Mouse (Mus musculus) MEL (cell line): ENCODE measurements around the gene Has1. TPM values are rescaled to one million over a fixed set of nuclear protein-coding genes. Genes with fewer than 3 reads are reported as not detected.

Experiments used
- DNase-seq: peaks from one replicate; pipeline ENCODE4 v3.0.0; 2011; ENCODE audit warnings: low read depth, low spot score
- H3K27ac ChIP-seq: 2 replicates; pipeline ENCODE4 v1.5.1; 2012; ENCODE audit warnings: low read depth, mild to moderate bottlenecking, control low read depth, low read length, moderate library complexity; ENCODE audit not compliant: control insufficient read depth
- H3K27me3 ChIP-seq, 2 experiments: fragments of 150-350 bp in 1 of 2; sonication (generic) in 1 of 2; 2 replicates each; pipeline ENCODE4 v1.6.1; 2012; ENCODE audit warnings: low read length in 2 of 2, mild to moderate bottlenecking in 2 of 2, improper control_type of control experiment in 1 of 2, moderate library complexity in 1 of 2; ENCODE audit not compliant: insufficient read depth in 2 of 2, control insufficient read depth in 1 of 2
- H3K36me3 ChIP-seq, 2 experiments: 2 replicates each; pipeline ENCODE4 v1.6.1; 2012 to 2014; ENCODE audit warnings: low read length in 2 of 2, improper control_type of control experiment in 1 of 2, inconsistent platforms in 1 of 2, mild to moderate bottlenecking in 1 of 2; ENCODE audit not compliant: insufficient read depth in 2 of 2, control insufficient read depth in 1 of 2
- H3K4me1 ChIP-seq, 2 experiments: fragments of 150-350 bp in 1 of 2; sonication (generic) in 1 of 2; 2 replicates each; pipeline ENCODE4 v1.6.1; 2012; ENCODE audit warnings: low read length in 2 of 2, improper control_type of control experiment in 1 of 2, mild to moderate bottlenecking in 1 of 2; ENCODE audit not compliant: insufficient read depth in 2 of 2, control insufficient read depth in 1 of 2
- H3K4me3 ChIP-seq, 2 experiments: fragments of 150-350 bp in 1 of 2; sonication (generic) in 1 of 2; 2 replicates each; pipeline ENCODE4 v1.5.1; 2012; ENCODE audit warnings: low read depth in 2 of 2, low read length in 2 of 2, mild to moderate bottlenecking in 2 of 2, moderate library complexity in 2 of 2, control low read depth in 1 of 2, improper control_type of control experiment in 1 of 2; ENCODE audit not compliant: control insufficient read depth in 1 of 2, insufficient read depth in 1 of 2
- H3K79me2 ChIP-seq: 2 replicates; pipeline ENCODE4 v1.6.1; 2012; ENCODE audit warnings: mild to moderate bottlenecking, low read length, moderate library complexity; ENCODE audit not compliant: control insufficient read depth, poor library complexity, insufficient read depth
- H3K9ac ChIP-seq: 2 replicates; pipeline ENCODE4 v1.6.1; 2012; ENCODE audit warnings: low read depth, mild to moderate bottlenecking, control low read depth, low read length, moderate library complexity; ENCODE audit not compliant: control insufficient read depth, poor library complexity, severe bottlenecking
- H3K9me3 ChIP-seq: fragments of 150-350 bp; sonication (generic); replicated peaks from 2 replicates; pipeline ENCODE4 v1.6.1; 2012; ENCODE audit warnings: mild to moderate bottlenecking, low read length, improper control_type of control experiment, moderate library complexity; ENCODE audit not compliant: insufficient read depth
- CHD1 ChIP-seq: IDR thresholded peaks from 2 replicates; pipeline ENCODE4 v1.6.1; 2012; ENCODE audit warnings: low read depth, mild to moderate bottlenecking, inconsistent platforms, low read length, improper control_type of control experiment
- CHD2 ChIP-seq: IDR thresholded peaks from 2 replicates; pipeline ENCODE4 v1.6.1; 2011; ENCODE audit warnings: low read length, improper control_type of control experiment
- E2F4 ChIP-seq: IDR thresholded peaks from 2 replicates; pipeline ENCODE4 v1.6.1; 2011; ENCODE audit warnings: low read depth, low read length, improper control_type of control experiment, borderline replicate concordance
- ELF1 ChIP-seq: IDR thresholded peaks from 2 replicates; pipeline ENCODE4 v1.6.1; 2014; ENCODE audit warnings: low read depth, mild to moderate bottlenecking, inconsistent platforms, low read length, improper control_type of control experiment, moderate library complexity
- EP300 ChIP-seq, 2 experiments: IDR thresholded peaks; 2 replicates each; pipeline ENCODE4 v1.6.1; 2011; ENCODE audit warnings: improper control_type of control experiment in 2 of 2, low read length in 2 of 2, low read depth in 1 of 2, mild to moderate bottlenecking in 1 of 2
- ETS1 ChIP-seq: IDR thresholded peaks from 2 replicates; pipeline ENCODE4 v1.6.1; 2012; ENCODE audit warnings: low read depth, mild to moderate bottlenecking, inconsistent platforms, low read length, improper control_type of control experiment, moderate library complexity
- GATA1 ChIP-seq: IDR thresholded peaks from 2 replicates; pipeline ENCODE4 v1.6.1; 2011; ENCODE audit warnings: low read depth, low read length, improper control_type of control experiment
- HCFC1 ChIP-seq: IDR thresholded peaks from 2 replicates; pipeline ENCODE4 v1.6.1; 2012; ENCODE audit warnings: low read depth, mild to moderate bottlenecking, inconsistent platforms, low read length, improper control_type of control experiment, moderate library complexity
- JUND ChIP-seq: IDR thresholded peaks from 2 replicates; pipeline ENCODE4 v1.6.1; 2011; ENCODE audit warnings: low read depth, mild to moderate bottlenecking, improper control_type of control experiment, low read length
- MAFK ChIP-seq: IDR thresholded peaks from 2 replicates; pipeline ENCODE4 v1.6.1; 2011; ENCODE audit warnings: low read depth, mild to moderate bottlenecking, low read length, improper control_type of control experiment, borderline replicate concordance
- MAX ChIP-seq: IDR thresholded peaks from 2 replicates; pipeline ENCODE4 v1.6.1; 2011; ENCODE audit warnings: low read length, improper control_type of control experiment
- MAZ ChIP-seq: IDR thresholded peaks from 2 replicates; pipeline ENCODE4 v1.6.1; 2012; ENCODE audit warnings: low read depth, mild to moderate bottlenecking, inconsistent platforms, low read length, improper control_type of control experiment
- MEF2A ChIP-seq: IDR thresholded peaks from 2 replicates; pipeline ENCODE4 v1.6.1; 2014; ENCODE audit warnings: low read depth, mild to moderate bottlenecking, inconsistent platforms, low read length, improper control_type of control experiment; ENCODE audit not compliant: poor library complexity, insufficient replicate concordance, severe bottlenecking; ENCODE audit errors: extremely low read depth
- MXI1 ChIP-seq: IDR thresholded peaks from 2 replicates; pipeline ENCODE4 v1.6.1; 2011; ENCODE audit warnings: mild to moderate bottlenecking, low read depth, low read length, improper control_type of control experiment
- POLR2AphosphoS2 ChIP-seq: IDR thresholded peaks from 2 replicates; pipeline ENCODE4 v1.6.1; 2011; ENCODE audit warnings: low read length, improper control_type of control experiment
- RCOR1 ChIP-seq: IDR thresholded peaks from 2 replicates; pipeline ENCODE4 v1.6.1; 2012; ENCODE audit warnings: low read depth, mild to moderate bottlenecking, inconsistent platforms, low read length, improper control_type of control experiment
- SIN3A ChIP-seq: IDR thresholded peaks from 2 replicates; pipeline ENCODE4 v1.6.1; 2012; ENCODE audit warnings: low read length, improper control_type of control experiment, inconsistent platforms
- SMC3 ChIP-seq: IDR thresholded peaks from 2 replicates; pipeline ENCODE4 v1.6.1; 2011; ENCODE audit warnings: low read depth, low read length, improper control_type of control experiment
- TAL1 ChIP-seq: IDR thresholded peaks from 2 replicates; pipeline ENCODE4 v1.6.1; 2012; ENCODE audit warnings: mild to moderate bottlenecking, inconsistent platforms, low read length, moderate library complexity, mixed read lengths
- TBP ChIP-seq: IDR thresholded peaks from 2 replicates; pipeline ENCODE4 v1.8.0; 2011; ENCODE audit warnings: low read depth, low read length, improper control_type of control experiment
- TCF12 ChIP-seq: IDR thresholded peaks from 2 replicates; pipeline ENCODE4 v1.6.1; 2014; ENCODE audit warnings: low read depth, mild to moderate bottlenecking, inconsistent platforms, low read length, improper control_type of control experiment, moderate library complexity
- UBTF ChIP-seq: IDR thresholded peaks from 2 replicates; pipeline ENCODE4 v1.6.1; 2012; ENCODE audit warnings: low read depth, mild to moderate bottlenecking, inconsistent platforms, low read length, improper control_type of control experiment, moderate library complexity, borderline replicate concordance; ENCODE audit not compliant: insufficient read depth
- USF1 ChIP-seq: IDR thresholded peaks from 2 replicates; pipeline ENCODE4 v1.6.1; 2014; ENCODE audit warnings: low read depth, mild to moderate bottlenecking, inconsistent platforms, low read length, improper control_type of control experiment, moderate library complexity
- USF2 ChIP-seq, 2 experiments: IDR thresholded peaks; 2 replicates each; pipeline ENCODE4 v1.6.1; 2011 to 2012; ENCODE audit warnings: improper control_type of control experiment in 2 of 2, low read length in 2 of 2, borderline replicate concordance in 1 of 2, inconsistent platforms in 1 of 2, low read depth in 1 of 2, mild to moderate bottlenecking in 1 of 2; ENCODE audit not compliant: insufficient read depth in 1 of 2
- ZC3H11A ChIP-seq: IDR thresholded peaks from 2 replicates; pipeline ENCODE4 v1.6.1; 2012; ENCODE audit warnings: low read depth, mild to moderate bottlenecking, inconsistent platforms, low read length, improper control_type of control experiment
- ZMIZ1 ChIP-seq: IDR thresholded peaks from 2 replicates; pipeline ENCODE4 v1.6.1; 2012; ENCODE audit warnings: low read depth, mild to moderate bottlenecking, inconsistent platforms, low read length, improper control_type of control experiment, moderate library complexity
- ZNF384 ChIP-seq: IDR thresholded peaks from 2 replicates; pipeline ENCODE4 v1.6.1; 2012; ENCODE audit warnings: low read depth, mild to moderate bottlenecking, inconsistent platforms, low read length, improper control_type of control experiment
- polyA plus RNA-seq, 2 experiments: library from polyadenylated mRNA; stranded (reverse) in 1 of 2; unstranded in 1 of 2; fragments of >175 nt in 1 of 2; fragments of >200 nt in 1 of 2; gene quantifications; 2 replicates each; pipeline versions ENCODE4 v1.2.1 to v1.2.4; 2012; ENCODE audit warnings: low replicate concordance in 2 of 2, low read depth in 1 of 2; ENCODE audit not compliant: insufficient read length in 2 of 2, insufficient read depth in 1 of 2, missing spikeins in 1 of 2
- total RNA-seq: library from RNA; depleted of rRNA; stranded (reverse); fragments of 300-350 nt; gene quantifications from 2 replicates; pipeline ENCODE4 v1.2.3, GENCODE M21; 2012

Has1 gene
- total and polyA plus RNA-seq, 3 experiments, result 0.13 TPM; not detected in 2

DNA sequence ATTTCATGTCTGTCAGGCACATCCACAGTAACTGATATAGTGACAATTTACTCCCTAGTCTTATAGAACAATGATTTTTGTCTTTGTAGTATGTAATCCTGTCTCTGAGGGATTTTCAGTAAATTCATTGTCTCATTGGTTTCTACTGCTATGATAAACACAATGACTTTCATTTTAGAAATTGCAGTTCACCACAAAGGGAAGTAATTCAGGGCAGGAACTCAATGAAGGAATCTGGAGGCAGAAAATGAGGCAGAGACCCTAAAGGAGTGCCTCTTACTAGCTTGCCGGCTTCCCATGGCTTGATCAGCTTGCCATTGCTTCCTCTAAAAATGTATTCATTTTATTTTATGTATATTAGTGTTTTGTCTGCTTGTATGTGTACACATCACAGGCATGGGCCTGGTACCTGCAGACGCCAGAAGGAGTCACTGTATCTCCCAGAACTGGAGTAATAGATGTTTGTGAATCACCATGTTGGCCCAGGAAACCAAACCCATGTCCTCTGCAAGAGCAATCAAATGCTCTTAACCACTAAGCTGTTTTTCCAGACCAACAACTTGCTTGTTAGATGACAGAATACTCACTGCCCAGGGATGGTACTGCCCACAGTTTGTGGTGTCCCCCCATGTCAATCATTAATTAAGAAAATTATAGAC is 16.0 kb upstream of the Has1 start:
- no peaks in the 10 kb centered on the region for H3K9me3 ChIP-seq
- no peaks in the 10 kb centered on the region for H3K4me1 ChIP-seq
- H3K27me3 ChIP-seq, result no peaks in the 10 kb centered on the region
- no peaks in the 10 kb centered on the region for H3K79me2 ChIP-seq
- no peak overlapping the region for H3K4me3 ChIP-seq
- no peak overlapping the region for H3K9ac ChIP-seq
- DNase-seq, result no peak
- H3K27ac ChIP-seq, result no peak overlapping the region
- TF ChIP-seq EP300 (IDR thresholded peaks at IDR 0.05; ENCODE audit: low read depth in 1 of 2, low read length in 2 of 2) (no peak), JUND (no peak), ETS1 (no peak), CHD1 (no peak), TBP (no peak), POLR2AphosphoS2 (no peak), USF1 (no peak), MXI1 (no peak), TCF12 (no peak), MEF2A (no peak), TAL1 (no peak), CHD2 (no peak), RCOR1 (no peak), E2F4 (no peak), ZMIZ1 (no peak), GATA1 (no peak), UBTF (no peak), MAZ (no peak), HCFC1 (no peak), ELF1 (no peak)
- H3K36me3 ChIP-seq, result no peaks in the 10 kb centered on the region; a peak in 1 of 4 replicates

- TF ChIP-seq MAFK, result no peak
- no peak for TF ChIP-seq CHD1
- TF ChIP-seq GATA1, result no peak
- TF ChIP-seq USF2 (IDR thresholded peaks at IDR 0.05; ENCODE audit: borderline replicate concordance in 1 of 2, insufficient read depth in 1 of 2, low read depth in 1 of 2, low read length in 2 of 2), result no peak
- TF ChIP-seq MEF2A, result no peak
- no peak for TF ChIP-seq MAX
- no peak for TF ChIP-seq ZC3H11A
- no peak for TF ChIP-seq HCFC1
- TF ChIP-seq ETS1, result no peak
- no peak for TF ChIP-seq ZMIZ1
- no peak for TF ChIP-seq E2F4
- no peak for TF ChIP-seq ZNF384
- no peak for TF ChIP-seq SIN3A
- TF ChIP-seq ELF1, result no peak
- TF ChIP-seq MAZ, result no peak
- TF ChIP-seq TBP, result no peak
- TF ChIP-seq RCOR1, result no peak
- TF ChIP-seq SMC3, result no peak
- no peaks in the 10 kb centered on the region for H3K79me2 ChIP-seq
- H3K36me3 ChIP-seq, result no peaks in the 10 kb centered on the region; a peak in 1 of 4 replicates
- no peak overlapping the region for H3K4me3 ChIP-seq
- no peak for DNase-seq
- H3K9ac ChIP-seq, result no peak overlapping the region
- H3K27me3 ChIP-seq, result no peaks in the 10 kb centered on the region
- H3K4me1 ChIP-seq, result no peaks in the 10 kb centered on the region
- no peaks in the 10 kb centered on the region for H3K9me3 ChIP-seq
- H3K27ac ChIP-seq, result no peak overlapping the region
Measured at GRCm38 (mm10) chr17:17866801-17867469, 11.9 kb upstream of the Has1 start.
